Mouse (Mus musculus): ENCODE results near the gene Hsph1. TPM values are rescaled to one million over a fixed set of nuclear protein-coding genes. Genes with fewer than 3 reads are reported as not detected.

The Hsph1 gene
- polyA plus RNA-seq, 1 experiment, result 163 TPM

DNA sequence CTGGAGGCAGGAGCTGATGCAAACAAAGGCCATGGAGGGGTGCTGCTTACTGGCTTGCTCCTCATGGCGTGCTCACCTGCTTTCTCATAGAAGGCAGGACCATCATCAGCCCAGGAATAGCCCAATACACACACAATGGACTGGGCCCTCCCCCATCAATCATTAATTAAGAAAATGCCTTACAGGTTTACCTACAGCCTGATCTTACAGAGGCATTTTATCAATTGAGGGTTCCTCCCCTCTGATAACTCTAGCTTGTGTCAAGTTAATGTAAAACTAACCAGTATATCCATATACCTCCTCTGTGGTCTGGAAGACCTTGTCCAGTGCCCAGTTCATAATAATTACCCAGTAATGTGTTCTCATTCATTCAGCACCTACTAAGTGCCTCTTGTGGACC, 50.9 kb downstream of the Hsph1 start:
- Histone ChIP-seq H3K27ac (ENCODE audit: insufficient read depth, low read length) (no peak overlapping the region), H3K9ac (ENCODE audit: low read depth, poor library complexity, severe bottlenecking) (no peak overlapping the region), H3K36me3 (ENCODE audit: control insufficient read depth, insufficient read depth, low read length, poor library complexity, severe bottlenecking) (no peaks in the 10 kb centered on the region), H3K4me3 (ENCODE audit: low read depth, low read length) (no peak overlapping the region), H3K4me1 (ENCODE audit: control insufficient read depth, insufficient read depth, low read length) (peaks cover 11% of the 10 kb centered on the region), H3K9me3 (replicated peaks; ENCODE audit: control insufficient read depth, insufficient read depth, low read length, poor library complexity, severe bottlenecking) (no peaks in the 10 kb centered on the region), H3K27me3 (ENCODE audit: control insufficient read depth, insufficient read depth, low read length, poor library complexity, severe bottlenecking) (no peaks in the 10 kb centered on the region)
- no peak for TF ChIP-seq CTCF (IDR thresholded peaks at IDR 0.05; ENCODE audit: low read depth, low read length)
- no peak for TF ChIP-seq POLR2A (IDR thresholded peaks at IDR 0.05; ENCODE audit: insufficient read depth, low read length)
- no peak for TF ChIP-seq EP300 (IDR thresholded peaks at IDR 0.05; ENCODE audit: insufficient read depth, low read depth, low read length)

DNA sequence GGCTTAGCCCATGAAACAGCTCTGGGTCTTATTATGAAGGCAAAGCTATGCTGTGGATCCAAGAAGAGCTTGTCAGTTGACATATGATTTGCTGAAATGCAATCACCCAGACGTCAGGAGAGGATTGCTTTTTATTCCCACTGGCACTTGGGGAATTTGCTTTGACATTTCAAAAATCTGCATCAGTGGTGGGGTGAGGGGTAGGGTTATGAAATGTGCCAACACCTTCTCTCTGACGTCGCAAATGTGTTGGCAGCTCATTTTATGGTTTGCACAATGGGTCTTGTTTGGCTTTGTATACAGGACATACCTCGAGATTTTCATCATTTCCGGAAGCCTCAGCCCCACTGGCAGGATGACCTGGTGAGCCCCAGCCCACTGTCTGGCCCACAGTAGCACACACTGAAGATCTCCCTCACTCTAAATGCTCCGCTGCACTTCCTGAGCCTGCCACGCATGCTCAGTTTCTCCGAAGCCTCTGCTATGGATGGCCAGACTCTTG, 52.0 kb downstream of the Hsph1 start:
- Histone ChIP-seq H3K9ac (ENCODE audit: low read depth, poor library complexity, severe bottlenecking) (no peak overlapping the region), H3K36me3 (ENCODE audit: control insufficient read depth, insufficient read depth, low read length, poor library complexity, severe bottlenecking) (no peaks in the 10 kb centered on the region), H3K27me3 (ENCODE audit: control insufficient read depth, insufficient read depth, low read length, poor library complexity, severe bottlenecking) (no peaks in the 10 kb centered on the region), H3K4me1 (ENCODE audit: control insufficient read depth, insufficient read depth, low read length) (peaks cover 8% of the 10 kb centered on the region), H3K4me3 (ENCODE audit: low read depth, low read length) (no peak overlapping the region), H3K27ac (ENCODE audit: insufficient read depth, low read length) (no peak overlapping the region), H3K9me3 (replicated peaks; ENCODE audit: control insufficient read depth, insufficient read depth, low read length, poor library complexity, severe bottlenecking) (no peaks in the 10 kb centered on the region)
- TF ChIP-seq CTCF (IDR thresholded peaks at IDR 0.05; ENCODE audit: low read depth, low read length) (no peak), POLR2A (IDR thresholded peaks at IDR 0.05; ENCODE audit: insufficient read depth, low read length) (no peak), EP300 (IDR thresholded peaks at IDR 0.05; ENCODE audit: insufficient read depth, low read depth, low read length) (no peak)

DNA sequence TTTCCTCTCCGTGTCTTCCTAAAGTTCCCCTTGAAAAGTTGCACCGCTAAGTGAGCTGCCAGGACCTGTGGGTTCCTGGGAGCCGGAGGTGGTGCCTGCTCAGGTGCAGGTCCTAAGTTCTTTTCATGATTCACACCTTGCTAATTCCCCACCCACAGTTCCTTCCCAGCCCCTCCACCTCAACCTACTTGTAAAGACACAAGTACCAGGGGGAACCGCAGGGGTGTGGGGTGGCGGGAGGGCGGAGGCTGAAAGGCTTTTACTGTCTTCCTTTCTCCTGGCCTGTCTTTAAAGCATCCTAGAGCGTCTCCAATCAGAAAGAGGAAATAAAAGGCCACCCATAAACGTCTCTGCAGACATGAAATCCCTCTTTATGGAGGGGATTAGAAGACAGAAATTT, 52.7 kb downstream of the Hsph1 start:
- Histone ChIP-seq H3K4me1 (ENCODE audit: control insufficient read depth, insufficient read depth, low read length) (peaks cover 4% of the 10 kb centered on the region), H3K27ac (ENCODE audit: insufficient read depth, low read length) (no peak overlapping the region), H3K4me3 (ENCODE audit: low read depth, low read length) (no peak overlapping the region), H3K27me3 (ENCODE audit: control insufficient read depth, insufficient read depth, low read length, poor library complexity, severe bottlenecking) (no peaks in the 10 kb centered on the region), H3K36me3 (ENCODE audit: control insufficient read depth, insufficient read depth, low read length, poor library complexity, severe bottlenecking) (no peaks in the 10 kb centered on the region), H3K9ac (ENCODE audit: low read depth, poor library complexity, severe bottlenecking) (no peak overlapping the region), H3K9me3 (replicated peaks; ENCODE audit: control insufficient read depth, insufficient read depth, low read length, poor library complexity, severe bottlenecking) (no peaks in the 10 kb centered on the region)
- TF ChIP-seq EP300 (IDR thresholded peaks at IDR 0.05; ENCODE audit: insufficient read depth, low read depth, low read length), result no peak
- TF ChIP-seq POLR2A (IDR thresholded peaks at IDR 0.05; ENCODE audit: insufficient read depth, low read length), result no peak
- TF ChIP-seq CTCF (IDR thresholded peaks at IDR 0.05; ENCODE audit: low read depth, low read length), result no peak

DNA sequence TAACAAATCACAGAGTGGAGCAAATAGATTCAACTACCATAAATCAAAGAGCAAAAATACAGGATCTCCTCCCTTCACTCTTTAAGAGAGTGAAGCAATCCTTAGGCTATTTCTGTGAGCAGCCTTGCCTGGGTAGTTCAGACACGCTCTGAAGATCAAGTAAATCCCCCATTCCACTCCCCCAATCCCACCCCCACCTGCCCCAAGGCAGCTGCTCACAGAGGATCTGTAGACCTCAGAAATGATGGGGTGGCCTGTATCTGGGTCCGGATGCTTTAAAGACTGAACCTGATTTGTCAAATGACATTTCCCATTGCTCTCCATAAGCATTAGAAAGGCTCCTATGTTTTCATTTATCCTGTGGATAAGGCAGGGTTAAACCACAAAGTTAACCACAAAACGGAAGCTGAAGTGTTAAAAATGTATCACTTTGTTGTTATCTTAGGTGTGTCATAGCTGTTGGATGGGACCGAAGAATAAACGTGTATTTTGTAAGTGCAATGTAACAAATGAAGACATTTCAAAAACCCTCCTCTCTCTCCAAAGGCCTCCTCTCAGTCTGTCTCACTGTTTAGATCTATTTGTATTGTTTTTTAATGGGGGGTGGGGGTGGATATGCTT, 53.4 kb downstream of the Hsph1 start:
- Histone ChIP-seq H3K9me3 (replicated peaks; ENCODE audit: control insufficient read depth, insufficient read depth, low read length, poor library complexity, severe bottlenecking) (no peaks in the 10 kb centered on the region), H3K27ac (ENCODE audit: insufficient read depth, low read length) (no peak overlapping the region)

DNA sequence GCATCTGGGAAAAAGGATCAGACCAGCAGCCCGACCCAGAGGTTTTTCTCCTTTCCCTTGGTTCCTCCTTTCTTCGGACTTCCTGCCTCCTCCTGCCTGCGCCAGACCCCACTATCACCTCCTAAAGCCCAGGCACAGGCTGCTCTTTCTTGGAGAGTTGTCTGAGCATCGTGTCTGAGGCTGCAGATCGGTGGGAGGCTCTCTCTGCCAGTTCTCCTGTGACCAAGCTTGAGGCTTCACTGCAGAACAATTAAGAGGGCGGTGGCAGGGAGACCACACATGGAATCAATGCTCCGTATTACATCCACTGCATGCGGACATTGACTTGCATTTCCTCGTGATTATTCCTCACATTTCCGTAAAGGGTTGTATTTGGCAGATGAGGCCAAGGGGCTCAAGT, 58.7 kb downstream of the Hsph1 start:
- Histone ChIP-seq H3K4me3 (ENCODE audit: low read depth, low read length) (no peak overlapping the region), H3K36me3 (ENCODE audit: control insufficient read depth, insufficient read depth, low read length, poor library complexity, severe bottlenecking) (no peaks in the 10 kb centered on the region), H3K9ac (ENCODE audit: low read depth, poor library complexity, severe bottlenecking) (no peak overlapping the region), H3K27me3 (ENCODE audit: control insufficient read depth, insufficient read depth, low read length, poor library complexity, severe bottlenecking) (no peaks in the 10 kb centered on the region), H3K27ac (ENCODE audit: insufficient read depth, low read length) (no peak overlapping the region), H3K4me1 (ENCODE audit: control insufficient read depth, insufficient read depth, low read length) (no peaks in the 10 kb centered on the region), H3K9me3 (replicated peaks; ENCODE audit: control insufficient read depth, insufficient read depth, low read length, poor library complexity, severe bottlenecking) (no peaks in the 10 kb centered on the region)
- TF ChIP-seq EP300 (IDR thresholded peaks at IDR 0.05; ENCODE audit: insufficient read depth, low read depth, low read length) (no peak), POLR2A (IDR thresholded peaks at IDR 0.05; ENCODE audit: insufficient read depth, low read length) (no peak), CTCF (IDR thresholded peaks at IDR 0.05; ENCODE audit: low read depth, low read length) (no peak)

More for the DNA sequence above, 53.4 kb downstream of the Hsph1 start:
- Histone ChIP-seq H3K36me3 (ENCODE audit: control insufficient read depth, insufficient read depth, low read length, poor library complexity, severe bottlenecking) (no peaks in the 10 kb centered on the region), H3K4me3 (ENCODE audit: low read depth, low read length) (no peak overlapping the region), H3K9ac (ENCODE audit: low read depth, poor library complexity, severe bottlenecking) (no peak overlapping the region), H3K27me3 (ENCODE audit: control insufficient read depth, insufficient read depth, low read length, poor library complexity, severe bottlenecking) (no peaks in the 10 kb centered on the region), H3K4me1 (ENCODE audit: control insufficient read depth, insufficient read depth, low read length) (peaks cover 4% of the 10 kb centered on the region)
- TF ChIP-seq EP300 (IDR thresholded peaks at IDR 0.05; ENCODE audit: insufficient read depth, low read depth, low read length), result no peak
- no peak for TF ChIP-seq POLR2A (IDR thresholded peaks at IDR 0.05; ENCODE audit: insufficient read depth, low read length)
- TF ChIP-seq CTCF (IDR thresholded peaks at IDR 0.05; ENCODE audit: low read depth, low read length), result no peak

DNA sequence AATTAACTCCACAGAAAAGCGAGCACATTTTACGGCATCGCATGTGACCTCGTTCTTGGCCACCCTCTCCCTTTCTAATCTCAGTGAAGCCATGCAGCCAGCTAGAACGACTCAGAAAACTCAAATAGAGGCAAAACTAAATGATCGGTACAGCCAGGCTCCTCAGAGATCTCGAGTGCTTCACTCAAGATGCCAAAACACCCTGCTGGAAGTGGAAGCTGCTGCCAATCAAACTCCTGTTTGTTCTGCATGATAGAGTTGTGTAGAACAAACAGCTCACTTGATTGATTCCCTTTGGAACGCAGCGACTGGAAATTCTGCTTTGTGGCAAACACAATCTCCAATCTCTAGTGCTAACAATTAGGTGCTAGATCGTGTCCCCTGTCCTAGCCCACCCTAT, 59.2 kb downstream of the Hsph1 start:
- no peak overlapping the region for H3K4me3 ChIP-seq (ENCODE audit: low read depth, low read length)
- no peaks in the 10 kb centered on the region for H3K4me1 ChIP-seq (ENCODE audit: control insufficient read depth, insufficient read depth, low read length)
- H3K27ac ChIP-seq (ENCODE audit: insufficient read depth, low read length), result no peak overlapping the region
- H3K36me3 ChIP-seq (ENCODE audit: control insufficient read depth, insufficient read depth, low read length, poor library complexity, severe bottlenecking), result no peaks in the 10 kb centered on the region
- TF ChIP-seq CTCF (IDR thresholded peaks at IDR 0.05; ENCODE audit: low read depth, low read length) (no peak), POLR2A (IDR thresholded peaks at IDR 0.05; ENCODE audit: insufficient read depth, low read length) (no peak), EP300 (IDR thresholded peaks at IDR 0.05; ENCODE audit: insufficient read depth, low read depth, low read length) (no peak)
- H3K9me3 ChIP-seq (replicated peaks; ENCODE audit: control insufficient read depth, insufficient read depth, low read length, poor library complexity, severe bottlenecking), result no peaks in the 10 kb centered on the region
- H3K27me3 ChIP-seq (ENCODE audit: control insufficient read depth, insufficient read depth, low read length, poor library complexity, severe bottlenecking), result no peaks in the 10 kb centered on the region
- no peak overlapping the region for H3K9ac ChIP-seq (ENCODE audit: low read depth, poor library complexity, severe bottlenecking)

Data from ES-Bruce4 (cell line).